Comparison of ENCODE assay signal across 15 mouse cellular contexts in the genomic region with DNA sequence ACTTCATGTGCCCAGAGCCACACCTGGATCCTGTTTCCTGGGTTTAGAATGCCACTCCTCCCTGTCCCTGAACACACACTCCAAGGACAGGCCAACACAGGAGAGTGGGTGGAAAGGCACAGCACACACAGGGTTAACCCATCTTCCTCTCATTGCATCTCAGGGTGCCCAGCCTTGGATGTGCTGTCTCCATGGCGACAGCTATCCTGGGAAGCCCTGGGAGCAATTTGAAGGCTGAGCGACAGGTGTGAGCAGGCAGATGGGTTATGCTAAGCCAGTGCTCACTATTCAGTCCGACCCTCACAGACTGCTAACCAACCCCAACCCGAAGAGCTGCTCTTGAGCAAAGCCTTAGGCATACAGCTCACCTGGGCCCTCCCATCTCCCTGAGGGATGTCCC. TPM values are rescaled to one million over a fixed set of nuclear protein-coding genes. Genes with fewer than 3 reads are reported as not detected.
A peak's percentile ranks its signal among the peaks of the same experiment; 100 is the strongest.
DNase-seq lines count a peak whose midpoint lies in the region; ATAC-seq and TF ChIP-seq lines count a peak whose summit lies in the region.
"Had no signal": no experiment of that assay in that cellular context is flagged by ENCODE, and none has a peak within 500 bp of the region (broad histone marks: within the 10 kb centered on the region; RNA-seq: fewer than 3 reads in every experiment).

No protein-coding gene starts in this region.

- TF ChIP-seq POLR2A in thymus, adult 2 months (IDR thresholded peaks at IDR 0.05; ENCODE audit: control insufficient read depth, extremely low read depth, insufficient read depth, low read length, poor library complexity): no peak

- peaks cover 19% of the 10 kb centered on the region for H3K27me3 ChIP-seq in midbrain, embryonic 11.5 days (ENCODE audit: control insufficient read depth, insufficient read depth, low read length)
- H3K27me3 ChIP-seq in midbrain, embryonic 10.5 days (ENCODE audit: low read depth, poor library complexity, severe bottlenecking): peaks cover 37% of the 10 kb centered on the region
- peaks cover 30% of the 10 kb centered on the region for H3K27me3 ChIP-seq in forebrain, embryonic 13.5 days
- no peaks in the 10 kb centered on the region for H3K27me3 ChIP-seq in hindbrain, embryonic 15.5 days
- H3K27me3 ChIP-seq in neural tube, embryonic 13.5 days: peaks cover 29% of the 10 kb centered on the region
- no peaks in the 10 kb centered on the region for H3K27me3 ChIP-seq in thymus, adult 2 months (ENCODE audit: control insufficient read depth, insufficient read depth, low read length)

- H3K4me3 ChIP-seq in midbrain, embryonic 11.5 days (ENCODE audit: low read depth, low read length): no peak overlapping the region
- H3K4me3 ChIP-seq in midbrain, embryonic 10.5 days: no peak overlapping the region
- H3K4me3 ChIP-seq in forebrain, embryonic 13.5 days: no peak overlapping the region
- no peak overlapping the region for H3K4me3 ChIP-seq in hindbrain, embryonic 15.5 days
- no peak overlapping the region for H3K4me3 ChIP-seq in neural tube, embryonic 13.5 days
- no peak overlapping the region for H3K4me3 ChIP-seq in thymus, adult 2 months (ENCODE audit: control insufficient read depth, insufficient read depth, low read length)
- H3K4me3 ChIP-seq: embryonic facial prominence, embryonic 13.5 days had no signal

- H3K9ac ChIP-seq in midbrain, embryonic 11.5 days (ENCODE audit: low read length): no peak overlapping the region
- no peak overlapping the region for H3K9ac ChIP-seq in forebrain, embryonic 13.5 days
- H3K9ac ChIP-seq in hindbrain, embryonic 15.5 days: peak overlapping the region; percentile 11; the same call in 1 of the 2 replicates
- no peak overlapping the region for H3K9ac ChIP-seq in neural tube, embryonic 13.5 days

- H3K4me1 ChIP-seq in midbrain, embryonic 11.5 days (ENCODE audit: control insufficient read depth, insufficient read depth, low read length): peaks cover 8% of the 10 kb centered on the region
- peaks cover 51% of the 10 kb centered on the region for H3K4me1 ChIP-seq in midbrain, embryonic 10.5 days
- peaks cover 62% of the 10 kb centered on the region for H3K4me1 ChIP-seq in forebrain, embryonic 13.5 days
- H3K4me1 ChIP-seq in hindbrain, embryonic 15.5 days (replicated peaks): peaks cover 61% of the 10 kb centered on the region
- peaks cover 71% of the 10 kb centered on the region for H3K4me1 ChIP-seq in neural tube, embryonic 13.5 days (replicated peaks)
- H3K4me1 ChIP-seq in thymus, adult 2 months (replicated peaks; ENCODE audit: control insufficient read depth, insufficient read depth, low read length): no peaks in the 10 kb centered on the region

- WGBS in midbrain, embryonic 11.5 days: 31% methylated on average over 4 of the region's 4 CpGs
- 41% methylated on average over 4 of the region's 4 CpGs for WGBS in midbrain, embryonic 10.5 days
- 23% methylated on average over 4 of the region's 4 CpGs for WGBS in forebrain, embryonic 13.5 days
- WGBS in hindbrain, embryonic 15.5 days: 15% methylated on average over 4 of the region's 4 CpGs
- 9% methylated on average over 4 of the region's 4 CpGs for WGBS in neural tube, embryonic 13.5 days
- WGBS in thymus, adult 2 months: 61% methylated on average over 4 of the region's 4 CpGs

- peak overlapping the region; percentile 42; the same call in 1 of the 2 replicates for H3K27ac ChIP-seq in midbrain, embryonic 11.5 days (ENCODE audit: low read depth, low read length)
- no peak overlapping the region for H3K27ac ChIP-seq in midbrain, embryonic 10.5 days (replicated peaks)
- H3K27ac ChIP-seq in forebrain, embryonic 13.5 days: peak overlapping the region; percentile 74
- peak overlapping the region; percentile 69 for H3K27ac ChIP-seq in hindbrain, embryonic 15.5 days (replicated peaks)
- H3K27ac ChIP-seq in neural tube, embryonic 13.5 days (replicated peaks): peak overlapping the region; percentile 63
- no peak overlapping the region for H3K27ac ChIP-seq in thymus, adult 2 months (ENCODE audit: control insufficient read depth, insufficient read depth, low read length)
- H3K27ac ChIP-seq: embryonic facial prominence, embryonic 13.5 days had no signal

- ATAC-seq in midbrain, embryonic 11.5 days (ENCODE audit: low FRiP score): peak; percentile 77
- peak; percentile 68 for ATAC-seq in forebrain, embryonic 13.5 days
- peak; percentile 54 for ATAC-seq in hindbrain, embryonic 15.5 days (ENCODE audit: low FRiP score, low read depth)
- ATAC-seq in neural tube, embryonic 13.5 days (ENCODE audit: low read depth): peak; percentile 80
- ATAC-seq: intestine, postnatal 0 days had no signal

- no peaks in the 10 kb centered on the region for H3K36me3 ChIP-seq in midbrain, embryonic 11.5 days (ENCODE audit: control insufficient read depth, insufficient read depth, low read length)
- no peaks in the 10 kb centered on the region for H3K36me3 ChIP-seq in midbrain, embryonic 10.5 days
- H3K36me3 ChIP-seq in forebrain, embryonic 13.5 days (ENCODE audit: poor library complexity, severe bottlenecking): no peaks in the 10 kb centered on the region
- no peaks in the 10 kb centered on the region for H3K36me3 ChIP-seq in hindbrain, embryonic 15.5 days
- H3K36me3 ChIP-seq in neural tube, embryonic 13.5 days: no peaks in the 10 kb centered on the region
- H3K36me3 ChIP-seq in thymus, adult 2 months (ENCODE audit: control insufficient read depth, insufficient read depth, low read length): no peaks in the 10 kb centered on the region
- H3K36me3 ChIP-seq: embryonic facial prominence, embryonic 13.5 days had no signal

- TF ChIP-seq CTCF in thymus, adult 2 months (IDR thresholded peaks at IDR 0.05; ENCODE audit: borderline replicate concordance, control insufficient read depth, extremely low read depth, insufficient read depth, low read length, poor library complexity): no peak

- H3K4me2 ChIP-seq in midbrain, embryonic 11.5 days: no peak overlapping the region
- peak overlapping the region; percentile 27 for H3K4me2 ChIP-seq in forebrain, embryonic 13.5 days
- peak overlapping the region; percentile 34 for H3K4me2 ChIP-seq in hindbrain, embryonic 15.5 days
- peak overlapping the region; percentile 39 for H3K4me2 ChIP-seq in neural tube, embryonic 13.5 days
- H3K4me2 ChIP-seq: embryonic facial prominence, embryonic 13.5 days had no signal

- no peak for DNase-seq in midbrain, embryonic 11.5 days (ENCODE audit: low spot score, missing footprints)
- DNase-seq in midbrain, embryonic 10.5 days (ENCODE audit: low spot score): no peak
- no peak for DNase-seq in B cell, adult 2 months
- DNase-seq in thymus, adult 2 months: no peak
- DNase-seq: cerebellum, adult 9-10 months; heart, adult 11 months; heart, postnatal 10 days; kidney, postnatal 36 days; thymus, postnatal 25 days had no signal

- H3K9me3 ChIP-seq in midbrain, embryonic 11.5 days (ENCODE audit: control insufficient read depth, low read length): no peaks in the 10 kb centered on the region
- no peaks in the 10 kb centered on the region for H3K9me3 ChIP-seq in midbrain, embryonic 10.5 days (replicated peaks)
- H3K9me3 ChIP-seq in forebrain, embryonic 13.5 days (replicated peaks): no peaks in the 10 kb centered on the region
- H3K9me3 ChIP-seq in hindbrain, embryonic 15.5 days: no peaks in the 10 kb centered on the region
- no peaks in the 10 kb centered on the region for H3K9me3 ChIP-seq in neural tube, embryonic 13.5 days
- H3K9me3 ChIP-seq: embryonic facial prominence, embryonic 13.5 days had no signal

RNA-seq across cellular contexts. Expression of a gene that starts 9.3 kb away (rescaled TPM):
- polyA plus RNA-seq in midbrain, embryonic 11.5 days (2014; fragmentation: Nextera tagmentation; extraction: Ambion mirVana): 4.9 and 5.9 TPM in 2 replicates
- 2.8 and 4.9 TPM in 2 replicates for polyA plus RNA-seq in midbrain, embryonic 10.5 days (2016; fragmentation: Nextera tagmentation; extraction: Ambion mirVana)
- polyA plus RNA-seq in forebrain, embryonic 13.5 days (2015; fragmentation: Nextera tagmentation; extraction: Ambion mirVana): 23.3 and 30.7 TPM in 2 replicates
- 78.4 and 84.4 TPM in 2 replicates for polyA plus RNA-seq in hindbrain, embryonic 15.5 days (2015; fragmentation: Nextera tagmentation; extraction: Ambion mirVana)
- polyA plus RNA-seq in neural tube, embryonic 13.5 days (2015; fragmentation: Nextera tagmentation; extraction: Ambion mirVana): 35.3 and 36.6 TPM in 2 replicates
- polyA plus RNA-seq in thymus, adult 2 months (2012; rRNA removed): 0.04 and 0.05 TPM in 2 replicates
- polyA plus RNA-seq: liver, adult 2 months had no signal

RNA-seq across cellular contexts. Expression of a gene that starts 18.0 kb away (rescaled TPM):
- polyA plus RNA-seq in midbrain, embryonic 11.5 days (2014; fragmentation: Nextera tagmentation; extraction: Ambion mirVana): not detected in 2 replicates
- polyA plus RNA-seq in midbrain, embryonic 10.5 days (2016; fragmentation: Nextera tagmentation; extraction: Ambion mirVana): not detected in 2 replicates
- polyA plus RNA-seq in forebrain, embryonic 13.5 days (2015; fragmentation: Nextera tagmentation; extraction: Ambion mirVana): 0.11 TPM in 1 of 2 replicates, not detected in the other
- polyA plus RNA-seq in hindbrain, embryonic 15.5 days (2015; fragmentation: Nextera tagmentation; extraction: Ambion mirVana): 0.09 and 0.18 TPM in 2 replicates
- 0.27 and 0.30 TPM in 2 replicates for polyA plus RNA-seq in neural tube, embryonic 13.5 days (2015; fragmentation: Nextera tagmentation; extraction: Ambion mirVana)
- 13.6 and 14.5 TPM in 2 replicates for polyA plus RNA-seq in thymus, adult 2 months (2012; rRNA removed)

Comparison
In these comparisons a context has a peak if more than half of its experiments do, and no peak if none do; other contexts are left out.
1. H3K27ac ChIP-seq: peak in midbrain, embryonic 11.5 days (single experiment), forebrain, embryonic 13.5 days (single experiment), hindbrain, embryonic 15.5 days (single experiment) and neural tube, embryonic 13.5 days (single experiment); none in midbrain, embryonic 10.5 days (single experiment) and thymus, adult 2 months (single experiment).
2. RNA of a gene that starts 18.0 kb away (polyA plus RNA-seq): 13.6 to 14.5 TPM in thymus, adult 2 months; 0.27 to 0.30 TPM in neural tube, embryonic 13.5 days, 0.09 to 0.18 TPM in hindbrain, embryonic 15.5 days, 0.11 TPM in forebrain, embryonic 13.5 days, not detected in midbrain, embryonic 11.5 days and not detected in midbrain, embryonic 10.5 days; every median in the first group is over 10 times any median in the second.
3. Peak in every context shown above with its lines, with median percentiles within 50 percentile points of each other: ATAC-seq.